Mouse (Mus musculus) monocyte, adult 5-6 weeks (primary cell): ENCODE results near the gene Relt. TPM values are rescaled to one million over a fixed set of nuclear protein-coding genes. Genes with fewer than 3 reads are reported as not detected.
"Not testable (repeated sequence)": the region's sequence is repeated elsewhere in the genome, so short reads cannot be mapped to it uniquely, and the experiment has no call there.

ENCODE experiments used
- ATAC-seq: fragments of 153-309, 156-312 bp; replicated peaks from 2 replicates; pipeline ENCODE4 v1.8.0; 2017; ENCODE audit warnings: mild to moderate bottlenecking; ENCODE audit not compliant: low TSS enrichment, insufficient number of reproducible peaks, severe bottlenecking, poor library complexity, low FRiP score
- total RNA-seq: library from RNA; stranded (forward); fragments of 200-1000, 200-491, 200-594 nt; gene quantifications from 3 replicates; pipeline ENCODE4 v1.2.3, GENCODE M21; 2017

The Relt gene
- total RNA-seq, 1 experiment from 2014 or later: 26.4 TPM

DNA sequence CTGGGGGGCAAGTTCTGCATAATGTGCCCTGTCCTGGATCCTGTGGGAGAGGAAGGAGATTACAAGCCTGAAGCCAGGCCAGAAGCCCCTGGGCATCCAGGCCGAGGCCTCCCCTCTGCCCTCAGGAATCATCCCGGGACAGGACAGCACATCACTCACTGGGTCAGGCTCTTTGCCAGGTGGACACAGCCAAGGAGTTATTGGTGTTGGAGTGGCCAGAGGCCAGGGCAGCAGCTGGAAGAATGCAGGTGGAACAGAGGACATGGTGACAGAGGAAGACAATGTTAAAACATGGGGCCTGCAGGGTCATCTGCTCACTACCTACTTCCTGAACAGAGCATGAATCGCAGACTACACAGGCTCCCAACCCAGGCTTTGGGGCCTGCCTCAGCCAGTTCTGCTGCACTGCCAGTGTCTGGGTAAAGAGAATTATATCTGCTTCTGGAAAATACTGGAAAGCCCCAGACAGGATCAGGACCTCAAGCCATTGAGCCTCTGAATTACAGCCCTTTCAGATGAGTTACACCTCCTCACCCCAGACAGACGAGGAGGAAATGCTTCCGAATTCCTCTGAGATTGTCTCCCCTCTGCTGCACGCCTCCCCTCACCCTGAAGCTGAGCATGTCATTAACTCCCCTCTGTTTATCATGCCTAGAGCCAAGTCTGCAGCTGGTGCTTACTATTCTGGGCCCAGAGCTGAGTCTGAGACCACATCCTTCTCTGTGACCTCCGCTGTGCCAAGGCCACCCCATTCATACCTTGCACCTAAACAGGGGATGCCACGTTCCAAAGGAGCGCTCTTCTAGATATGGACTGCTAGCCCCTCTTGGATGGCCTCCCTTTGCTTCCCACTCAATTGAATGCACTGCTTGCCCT lies 11.5 kb downstream of the Relt start:
- ATAC-seq: no peak

DNA sequence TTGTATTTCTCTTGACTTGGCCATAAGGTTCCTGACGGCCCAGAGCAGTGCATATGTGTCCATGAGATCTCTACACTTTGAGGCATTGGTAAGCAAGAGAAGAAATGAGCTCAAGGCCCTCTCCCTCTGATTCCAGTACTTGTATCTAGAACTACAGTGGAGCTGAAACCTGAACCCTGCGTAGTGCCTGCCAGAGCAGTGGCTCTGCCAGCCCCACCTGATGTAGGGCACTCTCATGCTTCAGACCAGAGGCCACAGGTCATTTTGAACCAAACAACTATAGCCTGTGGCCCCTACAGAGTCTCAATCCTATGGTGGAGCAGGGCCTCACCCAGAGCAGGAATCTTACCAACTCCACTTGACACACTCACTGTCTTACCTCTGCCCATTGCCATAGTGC lies 13.7 kb downstream of the Relt start:
- no peak for ATAC-seq

DNA sequence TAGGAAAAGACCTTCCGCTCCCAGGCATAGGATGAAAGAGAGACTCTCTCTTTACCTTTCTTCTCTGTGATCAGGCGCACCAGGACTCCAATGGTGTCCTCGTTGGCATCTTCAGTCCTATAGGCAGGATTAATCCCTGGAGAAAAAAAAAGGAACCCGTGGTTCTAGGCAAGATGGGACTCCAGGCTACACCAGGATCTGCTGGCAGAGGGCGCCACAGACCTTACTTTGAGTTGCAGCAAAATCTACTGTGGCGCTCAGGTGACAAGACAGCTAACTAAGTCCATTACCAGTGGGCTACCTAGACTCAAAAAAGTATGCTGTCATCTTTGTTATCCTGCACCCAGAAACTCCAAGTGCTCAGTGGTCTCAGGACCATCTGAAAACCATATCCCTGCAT lies 14.5 kb downstream of the Relt start:
- no peak for ATAC-seq

DNA sequence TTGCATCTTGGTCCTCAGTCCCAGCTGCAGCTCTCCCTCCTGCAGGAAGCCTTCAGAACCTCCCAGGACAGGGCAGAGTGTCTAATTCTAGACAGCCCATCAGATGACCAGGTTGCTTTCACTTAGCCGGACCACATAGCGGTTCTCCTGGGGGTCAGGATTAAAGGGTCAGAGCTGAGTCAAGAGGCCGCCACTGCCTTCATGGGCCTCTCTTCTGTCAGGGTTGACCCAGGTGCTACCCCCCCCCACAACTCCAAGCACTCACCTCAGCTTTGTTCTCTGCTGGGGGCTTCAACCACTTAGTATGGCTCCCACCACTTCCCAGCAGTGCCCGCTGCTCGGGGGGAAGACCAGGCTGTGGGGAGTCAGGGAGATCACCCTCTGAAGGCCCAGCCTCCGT lies 16.1 kb downstream of the Relt start:
- ATAC-seq: no peak

DNA sequence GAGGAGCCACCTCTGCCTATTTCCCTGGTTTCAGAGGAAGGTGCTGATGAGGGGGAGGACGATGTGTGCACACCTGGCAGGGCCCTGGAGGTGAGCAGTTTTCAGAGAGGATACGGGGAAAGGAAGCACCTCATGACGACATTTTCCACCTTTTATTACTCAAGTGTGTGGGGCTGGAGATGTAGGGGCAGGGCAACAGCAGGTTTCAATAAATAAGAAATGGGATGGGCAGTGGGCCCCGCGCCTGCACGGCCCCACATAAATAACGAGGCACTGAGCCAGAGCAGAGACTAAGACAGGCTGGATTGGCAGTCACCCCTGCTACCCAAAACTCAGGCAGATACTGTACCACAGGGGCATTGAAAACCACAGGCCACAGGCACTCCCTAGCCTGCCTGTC lies 17.2 kb downstream of the Relt start:
- ATAC-seq: not testable (repeated sequence)

DNA sequence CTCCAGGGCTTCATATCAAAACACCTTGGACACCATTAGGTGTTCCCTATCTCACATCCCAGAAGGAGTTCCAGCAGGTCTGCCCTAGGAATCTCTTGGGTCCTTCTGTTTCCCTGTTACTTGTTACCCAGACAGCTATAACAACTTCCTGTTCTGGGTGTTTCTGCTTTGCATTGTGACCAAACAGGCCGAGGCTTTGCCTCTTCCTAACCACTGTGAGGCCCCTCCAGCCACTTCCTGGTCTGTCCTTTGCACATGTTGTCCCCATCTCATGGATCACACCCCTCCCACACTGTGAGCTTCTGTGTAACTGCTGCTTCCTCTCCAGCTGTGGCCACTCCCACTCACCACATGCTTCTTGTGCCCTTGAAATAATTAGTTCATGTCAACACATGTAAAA lies 17.8 kb downstream of the Relt start:
- peak; percentile 92 for ATAC-seq

DNA sequence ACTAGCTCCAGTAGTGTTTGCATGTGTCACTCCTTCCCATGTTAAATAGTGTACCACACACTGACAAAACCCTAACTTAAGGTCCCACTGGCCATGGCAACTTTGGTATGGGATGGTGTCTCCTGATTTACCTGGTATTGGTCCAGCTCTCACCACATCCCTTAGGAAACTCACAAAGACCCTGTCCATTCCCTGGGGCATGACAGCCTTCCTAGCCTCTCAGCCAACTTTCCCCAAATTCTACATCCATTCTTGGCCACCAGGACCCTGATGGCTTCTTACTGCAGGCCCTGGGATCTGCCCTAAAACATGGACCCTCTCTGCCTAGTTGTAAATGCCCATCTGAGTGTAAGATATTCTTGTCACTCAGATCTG lies 18.2 kb downstream of the Relt start:
- no peak for ATAC-seq

DNA sequence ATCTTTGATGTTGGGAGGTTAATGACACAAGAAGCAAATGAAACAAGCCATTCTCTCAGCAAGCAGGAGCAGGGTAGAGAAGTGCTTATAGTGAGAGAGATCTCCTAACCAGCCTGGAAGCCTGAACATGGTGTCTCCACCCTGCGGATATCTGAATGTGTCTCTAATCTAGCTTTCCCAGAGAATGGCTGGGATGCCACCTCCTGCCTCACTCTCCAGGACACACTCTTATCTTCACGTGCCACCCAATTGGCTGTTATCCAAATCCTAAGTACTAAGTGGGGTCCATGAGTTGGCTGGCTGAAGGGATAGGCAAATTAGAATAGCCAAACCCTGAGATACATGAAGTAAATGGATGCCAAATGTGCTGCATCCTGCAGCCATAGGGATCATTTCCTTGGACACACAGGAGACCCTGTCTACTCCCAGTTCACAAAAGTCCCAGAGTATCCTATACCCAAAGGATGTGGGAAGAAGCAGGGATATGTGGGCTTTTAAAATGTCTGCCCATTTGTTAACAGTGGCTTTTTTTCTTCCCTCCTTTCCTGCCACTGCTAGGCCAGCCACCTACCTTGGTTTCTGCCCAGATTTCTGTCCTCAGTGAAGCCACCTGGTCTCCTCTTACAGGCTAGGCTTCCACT lies 18.7 kb downstream of the Relt start:
- ATAC-seq: no peak

DNA sequence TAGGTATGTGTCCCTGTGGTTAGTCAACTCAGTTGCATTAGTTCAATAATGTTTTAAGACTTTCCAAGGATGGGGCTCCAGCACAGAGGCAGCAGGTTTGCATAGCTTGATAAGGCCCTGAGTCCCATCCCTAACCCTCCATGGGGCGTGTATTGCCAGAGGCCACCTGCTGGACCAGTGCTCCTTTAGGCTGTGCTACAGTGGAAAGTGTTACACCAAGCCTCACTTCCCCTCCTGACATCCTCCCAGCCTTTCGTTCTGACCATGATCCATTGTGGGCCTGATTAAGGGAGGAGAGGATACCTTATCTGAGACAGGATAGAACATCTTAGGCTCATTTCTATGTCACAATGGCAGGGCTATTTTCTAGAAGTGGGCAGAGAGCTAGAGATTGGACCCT lies 19.4 kb downstream of the Relt start:
- ATAC-seq: no peak

DNA sequence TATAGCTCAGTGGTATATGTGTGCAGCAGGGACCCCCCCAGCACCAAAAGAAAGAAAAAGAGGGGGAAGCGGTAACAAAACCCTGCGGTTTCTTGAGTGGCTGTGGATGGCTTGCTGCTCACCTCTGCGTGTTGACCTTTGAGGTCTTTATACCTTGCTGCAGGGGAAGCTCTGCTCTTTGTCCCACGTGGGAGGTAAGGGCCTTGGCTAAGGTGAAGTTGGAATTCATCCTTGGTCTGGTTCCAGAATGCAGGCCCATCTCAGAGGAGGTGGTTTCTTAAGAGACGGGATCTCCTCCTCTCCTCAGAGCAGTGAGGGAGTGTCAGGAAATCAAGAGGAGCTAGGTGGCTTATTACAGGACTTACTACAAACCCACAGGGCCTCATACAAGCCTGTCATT lies 21.1 kb downstream of the Relt start:
- ATAC-seq: no peak

DNA sequence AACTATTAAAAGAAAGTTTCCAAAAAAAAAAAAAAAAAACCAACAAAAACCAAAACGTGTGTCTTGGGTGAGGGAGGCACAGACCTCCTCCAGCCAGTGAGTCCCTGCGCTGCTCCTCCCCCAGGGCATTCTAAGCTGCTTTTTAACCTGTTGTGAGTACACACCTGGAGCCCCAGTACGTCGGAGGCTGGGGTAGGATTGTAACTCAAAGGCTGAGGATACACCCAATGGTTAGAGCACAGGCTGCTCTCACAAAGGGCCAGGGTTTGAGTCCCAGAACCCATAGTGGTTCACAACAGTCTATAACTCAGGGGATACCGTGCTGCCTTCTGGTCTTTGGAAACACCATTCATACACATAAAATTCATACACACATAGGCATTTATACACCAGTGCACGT lies 21.6 kb downstream of the Relt start:
- ATAC-seq: no peak

DNA sequence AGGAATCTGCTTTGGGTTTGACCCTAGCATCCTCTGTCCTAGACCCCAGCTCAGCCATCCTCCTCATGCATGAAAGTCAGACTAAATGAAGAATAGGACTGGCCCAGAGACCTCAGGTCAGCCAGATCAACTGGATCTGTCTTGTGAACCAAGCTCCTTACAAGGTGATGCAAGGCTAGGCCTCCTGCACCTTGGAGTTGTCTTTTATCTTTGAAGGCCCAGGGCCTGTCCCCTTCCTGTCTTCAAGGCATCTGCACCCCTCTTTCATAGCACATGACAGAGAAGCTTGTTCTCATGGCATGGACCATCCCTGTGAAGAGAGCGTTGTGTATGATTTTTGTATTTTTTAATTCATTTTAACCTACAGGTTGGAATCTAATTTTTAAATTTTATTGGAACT lies 22.3 kb downstream of the Relt start:
- no peak for ATAC-seq

DNA sequence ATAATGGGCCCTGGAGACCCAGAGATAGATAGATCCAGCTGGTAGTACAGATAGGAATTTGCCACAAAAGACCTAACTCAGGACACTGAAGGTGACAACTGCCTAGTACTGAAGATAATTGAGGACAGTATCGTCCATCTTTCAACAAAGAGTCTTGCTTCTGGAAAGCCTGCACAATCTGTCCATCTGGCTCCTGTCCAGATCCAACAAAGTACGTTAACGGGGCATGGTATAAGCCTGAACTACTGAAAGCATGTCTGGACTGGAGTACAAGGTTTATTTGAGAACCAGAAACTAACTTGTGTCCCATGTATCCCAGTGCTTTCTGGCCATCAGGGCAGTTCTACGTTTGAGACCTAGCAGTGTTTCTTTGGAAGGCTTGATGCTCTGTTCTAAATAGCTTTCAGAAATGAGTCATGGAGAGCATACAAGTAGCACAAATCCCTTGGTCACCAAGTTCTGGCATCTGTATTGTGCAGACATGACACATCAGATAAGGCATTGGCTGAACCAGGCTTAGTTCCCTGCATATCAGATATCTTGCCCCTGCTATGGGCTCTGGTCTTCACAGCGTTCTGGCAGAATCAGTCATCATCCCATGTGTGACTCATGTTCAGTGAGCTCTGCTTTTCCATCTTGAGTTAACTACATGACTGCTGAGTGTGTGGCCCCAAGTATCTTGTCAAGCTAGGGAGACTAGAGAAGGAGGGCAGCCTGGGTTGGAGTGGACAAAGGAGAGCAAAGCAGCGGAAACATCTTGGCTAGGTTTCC lies 23.4 kb downstream of the Relt start:
- ATAC-seq: no peak

DNA sequence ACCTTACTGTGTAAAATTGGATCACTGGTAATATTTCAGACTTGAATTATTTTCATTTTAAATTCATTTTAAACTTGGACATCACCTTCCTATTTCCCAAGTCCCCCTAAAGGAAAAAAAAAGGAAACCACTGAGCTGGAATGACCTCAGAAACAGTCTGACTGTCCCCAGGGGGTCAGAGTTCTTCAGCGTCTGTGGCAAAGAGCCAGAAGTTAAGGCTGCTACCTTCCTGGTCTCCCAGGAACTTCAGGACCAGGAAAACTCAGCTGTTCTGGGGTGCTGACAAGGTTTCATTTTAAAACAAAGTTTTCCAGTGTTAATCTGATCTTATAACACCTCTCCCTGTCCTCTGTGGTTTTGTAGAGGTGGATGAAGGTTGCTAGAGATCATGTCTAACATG lies 25.5 kb downstream of the Relt start:
- ATAC-seq: no peak

DNA sequence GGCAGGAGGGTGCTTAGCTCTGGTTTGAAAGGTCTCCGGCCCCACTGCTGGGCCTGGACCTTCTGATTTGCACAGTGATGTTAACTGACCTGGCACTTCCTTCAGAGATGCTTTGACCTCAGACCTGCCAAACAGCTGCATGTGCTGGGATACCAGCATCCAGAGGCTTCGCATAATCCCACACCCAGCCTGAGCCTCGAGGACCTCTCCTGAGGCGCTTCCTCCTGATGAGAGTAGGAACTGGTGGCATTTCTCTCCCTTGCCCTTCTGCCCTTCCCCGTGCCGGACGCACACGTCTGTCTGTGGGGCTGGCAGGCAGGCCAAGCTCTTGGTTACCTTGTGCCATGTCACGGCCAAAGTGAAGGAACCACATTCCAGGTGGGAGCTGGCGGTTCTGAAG lies 26.6 kb downstream of the Relt start:
- no peak for ATAC-seq

DNA sequence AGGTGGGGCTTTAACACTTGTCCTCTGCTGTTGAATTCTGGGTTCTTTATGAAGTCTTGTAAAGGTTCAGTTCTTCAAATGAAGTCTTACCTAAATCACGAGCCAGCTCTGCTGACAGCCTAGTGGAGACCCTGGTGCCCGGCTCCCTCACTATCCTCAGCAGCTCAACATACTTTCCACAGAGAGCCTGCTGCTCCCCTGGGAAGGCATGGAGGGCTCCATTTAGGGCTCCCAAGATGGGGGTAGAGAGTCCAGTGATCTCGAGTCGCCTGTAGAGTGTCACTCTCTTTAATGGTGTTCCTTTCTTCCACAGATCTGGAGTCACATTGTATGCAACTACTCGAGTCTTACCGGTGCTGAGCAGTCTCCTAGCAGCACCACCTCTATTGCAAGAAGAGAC lies 27.5 kb downstream of the Relt start:
- ATAC-seq: no peak

DNA sequence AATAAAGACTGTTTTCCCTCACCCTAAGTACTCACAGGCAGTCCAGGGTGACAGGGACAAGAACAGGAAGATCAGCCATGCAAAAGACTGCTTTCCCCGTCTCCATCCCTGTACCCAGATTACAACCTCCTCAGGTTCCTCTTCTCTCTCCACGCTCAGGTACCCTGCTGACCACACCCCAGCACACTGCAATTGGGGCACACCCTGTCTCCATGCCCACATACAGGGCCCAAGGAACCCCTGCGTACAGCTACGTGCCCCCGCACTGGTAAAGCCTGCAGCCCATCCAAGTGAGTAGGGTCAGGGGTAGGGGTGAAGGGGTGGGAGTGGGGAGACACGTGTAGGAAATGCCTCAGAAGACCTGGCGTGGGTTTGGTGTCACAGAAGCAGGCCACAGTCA lies 28.1 kb downstream of the Relt start:
- ATAC-seq: no peak

DNA sequence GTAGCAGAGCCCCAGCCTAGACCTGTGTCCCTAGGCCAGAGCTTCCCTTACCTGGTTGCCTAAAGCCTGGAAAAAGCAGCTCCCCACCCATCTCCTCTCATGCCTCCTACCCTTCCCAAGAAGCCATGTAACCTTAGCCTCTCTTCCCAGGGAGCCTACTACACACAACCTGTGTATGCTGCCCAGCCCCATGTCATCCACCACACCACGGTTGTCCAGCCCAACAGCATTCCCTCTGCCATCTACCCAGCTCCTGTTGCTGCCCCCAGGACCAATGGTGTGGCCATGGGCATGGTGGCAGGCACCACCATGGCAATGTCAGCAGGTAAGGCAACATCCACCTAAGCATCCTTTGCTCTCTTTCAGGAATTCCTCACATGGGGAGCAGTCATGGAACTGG lies 29.4 kb downstream of the Relt start:
- ATAC-seq: no peak

DNA sequence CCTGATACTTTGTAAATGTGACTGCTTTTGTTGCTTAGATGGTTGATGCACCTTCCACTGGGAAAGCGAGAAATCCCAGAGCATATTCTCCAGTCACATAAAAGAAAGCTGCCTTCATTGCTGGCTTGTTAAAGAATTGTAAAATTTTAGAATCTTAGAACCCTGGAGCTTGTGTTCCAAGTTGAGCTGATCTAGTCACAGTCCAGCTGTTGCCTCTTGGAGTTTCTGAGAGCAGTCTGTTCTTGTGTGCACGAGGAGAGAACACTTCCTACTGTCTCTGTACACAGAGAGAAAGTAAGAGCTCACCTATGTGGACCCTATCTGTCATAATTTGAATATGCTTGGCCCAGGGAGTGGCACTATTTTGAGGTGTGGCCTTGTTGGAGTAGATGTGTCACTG lies 34.7 kb downstream of the Relt start:
- ATAC-seq: no peak

DNA sequence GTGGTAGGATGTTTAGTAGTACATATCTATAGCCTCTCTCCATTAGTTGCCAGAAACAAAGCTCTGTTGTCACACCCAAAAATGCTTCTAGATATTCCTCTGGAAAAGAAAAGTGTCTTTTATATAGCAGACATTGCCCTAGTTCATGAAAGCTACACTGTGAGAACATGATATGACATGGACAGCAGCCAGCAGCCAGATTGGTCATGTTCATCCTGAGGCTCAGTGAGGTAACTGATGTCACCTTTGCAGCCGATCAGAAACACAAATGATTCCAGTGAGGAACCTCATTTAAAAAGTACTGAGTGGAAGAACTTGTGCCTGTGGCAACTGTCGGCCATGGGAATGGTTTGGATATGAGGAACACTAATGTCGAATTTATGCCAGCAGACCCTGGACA lies 38.6 kb downstream of the Relt start:
- ATAC-seq: no peak
